Mouse (Mus musculus) CD8-positive naive resting alpha-beta T cell, adult 2 months (primary cell): ENCODE measurements around the gene Endou.
A peak's percentile ranks its signal among the peaks of the same experiment; 100 is the strongest.

Source experiments
- DNase-seq, 2 experiments: peaks; one replicate each; pipeline ENCODE4 v3.0.0; 2022; ENCODE audit warnings: low read depth in 2 of 2, low spot score in 2 of 2

Endou gene

GRCm38 (mm10) chr15:97755361-97755760, 24.2 kb upstream of the Endou start:
- no peak for DNase-seq

DNA sequence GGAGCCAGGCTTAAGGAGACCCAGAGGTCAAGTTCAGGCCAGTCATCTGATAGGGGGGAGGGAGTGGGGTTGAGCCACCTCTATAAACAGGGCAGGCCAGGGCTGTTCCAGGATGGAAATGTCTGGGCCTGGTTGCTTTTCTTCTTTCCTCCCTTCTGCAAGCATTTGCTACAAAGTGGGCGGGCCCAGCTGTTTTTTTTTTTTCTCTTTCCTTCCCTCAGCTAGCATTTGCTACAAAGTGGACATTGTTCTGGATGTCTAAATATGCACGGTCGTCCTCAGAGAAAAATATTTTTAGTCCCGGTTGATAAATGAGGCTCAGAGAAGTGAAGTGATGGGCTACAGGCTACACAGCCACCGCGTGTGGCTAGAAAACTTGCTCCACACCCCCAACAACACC, 23.3 kb upstream of the Endou start:
- no peak for DNase-seq

DNA sequence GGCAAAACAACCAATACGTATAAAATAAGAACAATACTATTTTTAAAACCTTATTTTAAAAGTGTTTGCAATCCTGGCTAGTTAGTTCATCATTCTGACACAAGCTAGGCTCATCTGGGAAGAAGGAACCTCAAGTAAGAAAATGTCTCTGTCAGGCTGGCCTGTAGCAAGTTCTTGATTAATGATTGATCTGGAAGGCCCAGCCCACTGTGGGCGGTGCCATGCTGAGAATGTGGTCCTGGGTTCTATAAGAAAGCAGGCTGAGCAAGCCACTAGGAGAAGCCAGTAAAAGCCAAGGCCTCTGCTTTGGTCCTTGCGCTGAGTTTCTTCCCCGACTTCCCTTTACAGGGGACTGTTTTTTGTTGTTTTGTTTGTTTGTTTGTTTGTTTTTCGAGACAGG, 21.4 kb upstream of the Endou start:
- DNase-seq, result no peak

GRCm38 (mm10) chr15:97751676-97752075, 20.5 kb upstream of the Endou start:
- peak; percentile 23 to 41 for DNase-seq

DNA sequence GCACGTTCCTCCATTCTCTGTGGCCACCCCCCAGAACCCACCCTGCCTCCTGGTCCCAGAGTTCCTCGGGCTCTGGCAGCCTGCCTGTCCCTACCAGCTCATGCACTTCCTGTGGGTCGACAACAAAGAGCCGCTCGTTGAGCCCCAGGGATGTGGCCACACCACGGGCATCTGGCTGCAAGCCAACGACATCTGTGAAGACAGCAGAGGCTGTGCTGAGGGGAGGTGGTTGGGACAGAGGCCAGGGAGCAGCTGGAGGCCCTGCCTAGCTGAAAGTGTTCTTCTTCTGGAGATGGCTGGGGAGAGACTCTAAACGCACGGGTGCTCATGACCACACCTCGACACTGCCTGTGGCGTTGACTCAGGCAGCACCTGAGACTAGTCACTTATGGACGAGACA, 19.6 kb upstream of the Endou start:
- peak in 1 of 2 experiments; percentile 16 for DNase-seq

GRCm38 (mm10) chr15:97749841-97750240, 18.7 kb upstream of the Endou start:
- DNase-seq, result no peak

DNA sequence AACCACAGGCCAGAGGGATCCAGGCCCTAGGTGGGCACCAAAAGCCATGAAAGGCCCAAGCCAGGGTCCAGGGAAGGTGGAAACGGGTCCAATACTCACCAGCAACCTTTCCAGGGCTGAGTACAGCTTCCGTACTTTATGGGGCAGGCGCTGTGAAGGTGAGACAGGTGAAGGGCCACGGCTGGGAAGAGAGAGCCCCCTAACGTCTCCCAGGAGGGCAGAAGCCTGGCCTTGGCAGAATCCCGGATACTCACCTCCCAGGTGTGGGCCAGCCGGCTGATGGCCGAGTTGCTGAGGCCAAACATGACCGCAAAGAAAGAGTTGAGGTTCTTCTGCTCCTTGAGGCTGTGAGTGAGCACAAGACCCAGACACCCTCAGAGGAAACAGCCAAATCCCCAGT, 18.3 kb upstream of the Endou start:
- no peak for DNase-seq

DNA sequence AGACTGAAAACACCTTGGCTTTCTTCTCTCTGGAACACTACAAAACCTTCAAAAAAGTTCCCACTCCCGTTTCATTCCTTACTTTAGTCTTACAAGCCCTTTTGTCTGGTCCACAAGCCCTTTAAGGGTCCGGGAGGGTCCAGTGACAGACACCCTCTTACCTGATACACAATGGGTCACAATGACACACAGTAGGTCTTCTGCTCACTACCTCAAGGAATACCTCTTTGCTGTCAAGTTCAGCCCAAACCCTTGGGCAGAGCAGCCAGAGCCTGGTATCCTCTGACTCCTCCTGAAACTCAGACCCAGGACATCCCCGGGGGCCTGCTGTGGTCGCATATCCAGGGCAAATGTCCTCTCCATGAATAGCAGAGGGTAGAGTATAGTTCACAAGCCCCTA, 17.8 kb upstream of the Endou start:
- DNase-seq, result no peak

DNA sequence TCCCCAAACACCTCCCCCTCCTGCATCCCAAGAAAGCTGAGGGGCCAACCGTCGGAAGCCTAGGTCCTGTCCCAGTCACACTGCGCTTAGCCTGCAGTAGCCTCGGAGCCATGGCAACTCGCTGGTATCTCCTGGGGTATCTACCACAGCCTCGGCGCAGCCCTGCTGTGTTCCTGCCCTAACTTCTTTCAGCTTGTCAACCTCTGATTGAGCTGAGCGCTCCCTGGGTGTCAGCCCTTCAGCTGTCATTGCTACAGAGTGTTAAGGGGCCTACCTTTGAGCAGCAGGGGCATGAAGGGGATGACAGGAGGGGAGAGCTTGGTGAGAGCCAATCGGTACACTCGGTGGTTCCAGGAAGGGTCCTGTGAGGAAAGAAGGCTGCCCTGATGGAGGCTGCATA, 17.2 kb upstream of the Endou start:
- DNase-seq, result no peak

DNA sequence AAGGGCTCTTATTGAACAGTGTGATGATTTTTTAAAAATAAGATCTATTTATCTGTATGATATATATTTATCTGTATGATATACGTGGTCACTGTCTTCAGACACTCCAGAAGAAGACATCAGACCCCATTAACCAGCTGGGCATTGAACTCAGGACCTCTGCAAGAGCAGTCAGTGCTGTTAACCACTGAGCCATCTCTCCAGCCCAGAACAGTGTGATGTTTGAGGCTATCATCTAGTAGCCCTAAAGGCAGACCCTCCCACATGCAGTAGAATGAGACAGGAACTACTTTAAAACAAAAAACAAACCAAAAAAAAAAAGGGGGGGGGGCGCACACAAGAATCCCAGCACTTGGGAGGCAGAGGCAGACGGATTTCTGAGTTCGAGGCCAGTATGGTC, 16.3 kb upstream of the Endou start:
- no peak for DNase-seq

DNA sequence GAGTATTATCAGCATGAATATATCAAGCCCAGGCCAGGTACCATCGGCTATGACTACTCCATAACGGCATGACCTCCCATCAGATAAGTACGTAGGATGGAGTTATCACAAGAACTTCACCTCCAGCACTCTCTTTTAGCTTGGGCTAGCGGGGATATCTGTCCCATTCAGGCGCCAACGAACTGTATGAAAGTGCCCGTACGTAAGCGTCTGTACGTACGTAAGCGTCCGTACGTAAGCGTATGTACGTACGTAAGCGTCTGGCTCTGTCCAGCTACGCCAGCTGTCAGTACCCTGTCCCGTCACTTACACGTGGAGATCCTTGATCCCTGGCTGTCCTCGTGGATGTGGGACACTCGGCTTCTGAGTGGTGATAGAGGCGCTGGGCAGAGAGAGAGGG, 15.6 kb upstream of the Endou start:
- no peak for DNase-seq

DNA sequence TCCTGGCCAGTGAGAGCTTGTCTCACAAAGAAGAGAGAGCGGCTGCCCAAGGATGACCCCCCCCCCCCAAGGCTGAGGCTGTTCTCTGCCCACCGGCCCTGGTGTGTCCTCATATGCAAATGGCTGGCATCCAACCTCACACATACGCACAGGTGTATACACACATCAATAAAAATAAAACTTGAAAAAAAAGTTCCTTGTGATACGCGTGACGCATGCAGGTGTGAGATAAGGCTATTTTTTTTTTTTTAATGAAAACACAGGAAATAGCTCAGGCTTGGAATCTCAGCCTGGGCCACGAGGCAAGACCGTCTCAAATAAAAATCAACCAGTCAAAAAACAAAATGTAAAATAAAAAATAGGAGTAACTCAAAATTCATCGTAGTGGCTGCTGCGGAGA, 15.1 kb upstream of the Endou start:
- no peak for DNase-seq

GRCm38 (mm10) chr15:97745331-97745730, 14.2 kb upstream of the Endou start:
- DNase-seq, result no peak

DNA sequence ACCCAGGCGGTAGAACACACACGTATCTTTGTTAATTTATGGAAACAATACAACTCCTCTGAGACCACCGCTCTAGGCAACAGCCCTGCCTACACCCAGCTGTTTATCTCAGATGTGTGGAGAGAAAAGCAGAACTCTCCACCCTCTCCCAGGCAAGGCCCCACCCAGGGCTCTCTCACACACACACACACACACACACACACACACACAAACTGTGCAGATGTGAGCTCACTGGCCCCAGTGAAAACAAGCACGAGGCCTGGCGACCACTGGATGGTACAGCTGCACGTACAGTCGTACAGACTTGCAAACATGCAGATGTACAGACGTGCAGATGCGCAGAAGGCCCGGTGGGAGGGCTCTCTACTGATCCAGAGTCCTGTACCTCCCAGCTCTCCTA, 13.8 kb upstream of the Endou start:
- DNase-seq, result no peak

DNA sequence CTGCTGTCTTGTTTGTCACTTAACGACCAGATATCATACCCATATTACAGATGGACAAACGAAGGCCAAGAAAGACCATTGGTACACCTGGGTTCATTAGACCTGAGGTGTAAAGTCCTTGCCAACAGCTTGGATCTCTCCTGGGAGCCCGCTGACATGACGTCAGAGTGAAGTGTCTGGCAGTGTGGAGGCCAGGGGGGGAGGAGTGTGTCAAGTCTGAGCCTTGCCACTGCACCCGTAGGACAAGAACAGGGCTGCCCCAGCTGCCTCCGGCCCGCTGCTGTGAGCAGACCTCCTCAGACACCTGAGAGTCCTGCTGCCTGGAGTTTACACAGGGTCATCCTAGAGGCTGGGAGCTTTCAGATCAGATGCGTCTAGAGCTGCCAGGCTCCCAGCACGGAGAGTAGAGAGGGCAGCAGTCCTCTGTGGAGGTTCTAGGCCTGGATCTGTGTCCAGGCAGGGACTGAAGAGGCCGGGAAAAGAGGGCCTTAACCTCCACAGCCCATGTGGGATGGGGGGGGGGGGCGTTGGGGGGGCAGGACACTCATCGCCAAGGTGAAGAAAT, 12.9 kb upstream of the Endou start:
- no peak for DNase-seq

DNA sequence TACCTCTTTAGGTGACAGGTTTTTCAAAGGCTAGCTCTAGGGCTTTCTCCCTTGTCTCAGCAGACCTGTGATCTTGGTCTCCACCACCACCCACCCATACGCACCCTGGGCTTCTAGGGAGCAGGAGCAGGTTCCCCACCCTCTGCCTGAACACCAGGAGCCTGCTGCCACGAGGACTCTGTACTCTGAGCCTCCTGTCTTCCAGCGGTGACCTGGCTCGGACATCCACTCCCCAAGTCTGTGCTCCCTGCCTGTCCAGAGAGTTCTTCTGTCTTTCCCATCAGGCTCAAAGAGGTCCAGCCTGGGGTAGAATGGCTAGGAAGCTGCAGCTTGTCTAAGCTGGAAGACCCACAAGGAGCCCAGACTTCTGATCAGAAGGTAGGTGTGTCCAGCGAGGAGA, 12.1 kb upstream of the Endou start:
- no peak for DNase-seq

GRCm38 (mm10) chr15:97742600-97742999, 11.5 kb upstream of the Endou start:
- no peak for DNase-seq

GRCm38 (mm10) chr15:97742074-97742473, 10.9 kb upstream of the Endou start:
- DNase-seq, result no peak

- DNase-seq, result no peak
These were observed 10.5 kb upstream of the Endou start for GRCm38 (mm10) chr15:97741662-97742061.

- DNase-seq, result no peak
These were observed 9.2 kb upstream of the Endou start for GRCm38 (mm10) chr15:97740283-97740732.

DNA sequence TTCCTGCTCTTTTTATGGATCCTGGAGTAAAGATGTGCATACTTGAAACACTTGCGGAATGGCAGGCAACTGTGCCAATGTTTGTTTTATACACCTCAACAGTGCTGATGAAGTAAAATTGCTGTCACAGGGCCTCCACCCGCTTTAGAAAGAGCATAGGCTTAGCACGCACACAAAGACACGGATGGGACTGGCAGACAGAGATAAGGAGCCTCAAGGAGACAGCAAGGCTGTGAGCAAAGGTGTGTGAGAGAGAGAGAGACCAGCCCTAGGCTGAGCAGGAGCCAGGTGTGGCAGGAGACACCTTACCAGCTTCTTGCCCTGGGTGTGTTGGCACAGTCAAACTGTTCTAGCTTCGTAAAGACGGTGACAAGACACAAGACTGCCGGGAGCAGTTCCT, 7.8 kb upstream of the Endou start:
- no peak for DNase-seq

GRCm38 (mm10) chr15:97731988-97732387, 849 bp upstream of the Endou start:
- no peak for DNase-seq

GRCm38 (mm10) chr15:97730365-97730764, 774 bp downstream of the Endou start:
- no peak for DNase-seq

GRCm38 (mm10) chr15:97728804-97729203, 2.3 kb downstream of the Endou start:
- no peak for DNase-seq
